Mouse (Mus musculus) heart, embryonic 10.5 days (tissue): ENCODE data around the gene Tmem119. TPM values are rescaled to one million over a fixed set of nuclear protein-coding genes. Genes with fewer than 3 reads are reported as not detected.
"Not testable (repeated sequence)": the region's sequence is repeated elsewhere in the genome, so short reads cannot be mapped to it uniquely, and the experiment has no call there.

Experiments
- DNase-seq: peaks from one replicate; pipeline ENCODE4 v3.0.0-alpha.2; 2017; ENCODE audit warnings: low spot score
- H3K27ac ChIP-seq: fragments of 300-500 bp; sonication (generic); 2 replicates; pipeline ENCODE4 v1.5.1; 2016; ENCODE audit warnings: mild to moderate bottlenecking
- H3K27me3 ChIP-seq: fragments of 300-500 bp; sonication (generic); 2 replicates; pipeline ENCODE4 v1.6.1; 2016; ENCODE audit warnings: mild to moderate bottlenecking; ENCODE audit not compliant: poor library complexity, insufficient read depth, severe bottlenecking
- H3K36me3 ChIP-seq: fragments of 300-500 bp; sonication (generic); 2 replicates; pipeline ENCODE4 v1.6.1; 2016; ENCODE audit warnings: mild to moderate bottlenecking, moderate library complexity
- H3K4me1 ChIP-seq: fragments of 300-500 bp; sonication (generic); 2 replicates; pipeline ENCODE4 v1.6.1; 2016; ENCODE audit warnings: mild to moderate bottlenecking
- H3K4me3 ChIP-seq: fragments of 300-500 bp; sonication (generic); 2 replicates; pipeline ENCODE4 v1.5.1; 2016; ENCODE audit warnings: mild to moderate bottlenecking, moderate library complexity
- H3K9me3 ChIP-seq: fragments of 300-500 bp; sonication (generic); 2 replicates; pipeline ENCODE4 v1.6.1; 2016; ENCODE audit warnings: mild to moderate bottlenecking, moderate library complexity
- WGBS: fragments of 180-500 bp; shearing (Covaris S2); methylation state at CpG from one replicate; pipeline ENCODE4 v1.1.7; 2016; 5-methylcytosine and 5-hydroxymethylcytosine counted together
- polyA plus RNA-seq: library from polyadenylated mRNA; unstranded; fragments of >200 nt; fragmentation: Nextera tagmentation; extraction: Ambion mirVana; gene quantifications from 2 replicates; pipeline ENCODE4 v1.2.1, GENCODE M21; 2016

The Tmem119 gene
- polyA plus RNA-seq, 1 experiment from 2014 or later: 42.1 TPM

GRCm38 (mm10) chr5:113813608-113814007 is 13.3 kb upstream of the Tmem119 start:
- H3K4me3 ChIP-seq: no peak overlapping the region
- no peaks in the 10 kb centered on the region for H3K9me3 ChIP-seq
- no peak for DNase-seq
- H3K4me1 ChIP-seq: peaks cover 22% of the 10 kb centered on the region; the same call in 1 of the 2 replicates
- H3K27ac ChIP-seq: no peak overlapping the region
- H3K27me3 ChIP-seq: peaks cover 18% of the 10 kb centered on the region
- WGBS: 20% methylated on average over 9 of the region's 9 CpGs
- H3K36me3 ChIP-seq: no peaks in the 10 kb centered on the region

DNA sequence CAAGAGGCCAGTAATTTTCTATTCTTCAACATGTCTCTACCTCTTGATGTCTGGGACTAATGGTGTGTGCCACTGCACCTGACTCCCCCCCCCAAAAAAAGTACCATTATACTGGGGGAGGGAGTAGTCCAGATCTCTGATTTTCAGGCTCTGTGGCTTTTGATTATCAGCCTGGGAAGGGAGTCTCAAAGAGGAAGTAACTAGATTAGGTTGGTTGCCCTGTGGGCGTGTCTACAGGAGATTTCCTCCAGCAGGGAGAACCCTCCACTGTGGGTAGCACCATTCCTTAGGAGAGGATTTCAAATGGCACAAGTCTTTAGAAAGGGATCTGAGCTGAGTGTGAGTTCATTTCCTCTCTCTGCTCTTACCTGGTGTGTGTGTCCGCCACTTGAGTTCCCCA is 12.3 kb upstream of the Tmem119 start:
- H3K36me3 ChIP-seq: no peaks in the 10 kb centered on the region
- 81% methylated on average over 2 of the region's 2 CpGs for WGBS
- no peaks in the 10 kb centered on the region for H3K9me3 ChIP-seq
- H3K27ac ChIP-seq: no peak overlapping the region
- H3K4me1 ChIP-seq: peaks cover 31% of the 10 kb centered on the region
- no peak overlapping the region for H3K4me3 ChIP-seq
- DNase-seq: no peak
- peaks cover 16% of the 10 kb centered on the region for H3K27me3 ChIP-seq

DNA sequence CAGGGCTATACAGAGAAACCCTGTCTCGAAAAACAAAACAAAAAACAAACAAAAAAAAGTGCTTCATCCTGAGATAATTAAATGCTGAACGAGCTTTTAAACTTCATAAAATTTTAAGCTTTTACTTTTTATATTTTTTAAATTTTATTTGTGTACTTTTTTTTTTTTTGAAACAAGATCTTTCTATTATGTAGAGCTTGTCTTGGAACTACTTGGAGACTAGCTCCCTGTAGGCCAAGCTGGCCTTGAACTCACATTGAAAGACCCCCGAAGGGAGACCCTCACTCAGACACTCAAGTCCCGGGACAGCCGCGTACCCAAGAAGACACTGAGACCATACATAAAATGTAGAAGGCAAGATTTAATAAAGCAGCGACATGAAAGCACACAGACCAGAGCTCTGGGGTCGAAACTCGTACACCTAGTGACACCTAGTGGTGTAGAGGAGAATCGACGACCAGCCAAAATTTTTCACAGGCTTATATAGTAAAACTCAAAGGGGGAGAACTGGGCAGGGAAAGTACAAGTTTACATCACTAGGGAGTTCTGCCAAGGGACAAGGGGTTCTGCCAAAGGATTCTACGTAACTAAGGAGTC is 11.6 kb upstream of the Tmem119 start:
- Histone ChIP-seq H3K4me1 (peaks cover 33% of the 10 kb centered on the region), H3K27me3 (peaks cover 19% of the 10 kb centered on the region)
- not testable (repeated sequence) for DNase-seq, H3K36me3 ChIP-seq, H3K27ac ChIP-seq, H3K9me3 ChIP-seq, H3K4me3 ChIP-seq
- 20% methylated on average over 11 of the region's 12 CpGs for WGBS

- Histone ChIP-seq H3K27ac (no peak overlapping the region), H3K9me3 (no peaks in the 10 kb centered on the region)
- 87% methylated on average over 4 of the region's 4 CpGs for WGBS
Measured at GRCm38 (mm10) chr5:113810111-113810510, 9.8 kb upstream of the Tmem119 start.

DNA sequence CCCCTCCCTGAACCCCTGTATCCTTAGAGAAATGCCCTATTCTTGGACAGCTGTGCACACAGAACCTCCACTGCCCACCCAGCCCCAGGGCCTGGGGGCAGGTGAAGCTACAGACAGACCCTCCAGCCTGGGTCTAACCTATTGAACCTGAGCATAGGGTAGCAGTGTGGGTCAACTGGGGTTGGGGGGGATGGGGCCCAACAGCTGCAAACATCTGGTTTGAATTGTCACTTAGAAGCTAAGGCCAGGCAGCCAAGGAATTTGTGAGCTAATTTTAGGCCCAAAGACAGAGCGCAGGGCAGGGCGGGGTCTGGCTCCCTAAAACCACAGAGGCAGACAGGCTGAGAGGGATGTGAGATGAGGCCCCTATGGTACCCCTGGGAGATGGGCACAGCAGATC is 7.9 kb upstream of the Tmem119 start:
- peaks cover 14% of the 10 kb centered on the region for H3K4me1 ChIP-seq
- WGBS: 26% methylated on average over 2 of the region's 2 CpGs
- no peak for DNase-seq

More at GRCm38 (mm10) chr5:113810111-113810510, 9.8 kb upstream of the Tmem119 start:
- H3K36me3 ChIP-seq: no peaks in the 10 kb centered on the region
- no peak overlapping the region for H3K4me3 ChIP-seq
- DNase-seq: no peak
- H3K27me3 ChIP-seq: peaks cover 16% of the 10 kb centered on the region
- H3K4me1 ChIP-seq: peaks cover 25% of the 10 kb centered on the region

DNA sequence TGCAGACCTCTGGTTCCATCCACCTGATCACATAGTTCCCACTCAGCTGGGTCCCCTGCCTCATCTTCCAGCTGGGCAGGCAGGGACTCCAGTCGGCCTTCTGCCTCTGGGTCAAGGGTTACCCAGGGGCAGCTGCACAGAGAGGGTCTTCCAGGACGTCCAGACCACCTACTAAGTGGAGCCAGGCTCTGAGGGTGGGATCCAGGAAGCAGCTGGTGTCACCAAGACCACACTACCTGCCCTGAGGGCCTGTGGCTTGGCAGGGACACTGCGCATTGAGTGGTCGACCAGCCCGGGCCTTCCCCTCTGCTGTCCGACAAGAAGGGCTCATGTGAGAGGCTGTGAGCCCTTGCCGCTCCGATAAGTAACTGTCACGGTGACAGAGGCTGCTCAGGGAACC is 7.4 kb upstream of the Tmem119 start:
- peak overlapping the region; percentile 57; the same call in 1 of the 2 replicates for H3K27ac ChIP-seq
- 38% methylated on average over 9 of the region's 9 CpGs for WGBS
- no peak for DNase-seq
- no peak overlapping the region for H3K4me3 ChIP-seq
- no peaks in the 10 kb centered on the region for H3K9me3 ChIP-seq
- H3K36me3 ChIP-seq: no peaks in the 10 kb centered on the region
- H3K27me3 ChIP-seq: peaks cover 3% of the 10 kb centered on the region; the same call in 1 of the 2 replicates
- peaks cover 14% of the 10 kb centered on the region for H3K4me1 ChIP-seq

More for the DNA sequence above, 7.9 kb upstream of the Tmem119 start:
- Histone ChIP-seq H3K36me3 (no peaks in the 10 kb centered on the region), H3K9me3 (no peaks in the 10 kb centered on the region), H3K27ac (peak overlapping the region; percentile 57; the same call in 1 of the 2 replicates), H3K27me3 (peaks cover 3% of the 10 kb centered on the region; the same call in 1 of the 2 replicates), H3K4me3 (no peak overlapping the region)

- peaks cover 3% of the 10 kb centered on the region; the same call in 1 of the 2 replicates for H3K27me3 ChIP-seq
- H3K9me3 ChIP-seq: no peaks in the 10 kb centered on the region
- peak overlapping the region; percentile 0; the same call in 1 of the 2 replicates for H3K27ac ChIP-seq
- WGBS: 28% methylated on average over 10 of the region's 10 CpGs
- no peak overlapping the region for H3K4me3 ChIP-seq
- no peaks in the 10 kb centered on the region for H3K36me3 ChIP-seq
- DNase-seq: no peak
- peaks cover 14% of the 10 kb centered on the region for H3K4me1 ChIP-seq
Measured at GRCm38 (mm10) chr5:113806414-113806813, 6.1 kb upstream of the Tmem119 start.

GRCm38 (mm10) chr5:113805301-113805700 is 5.0 kb upstream of the Tmem119 start:
- H3K36me3 ChIP-seq: no peaks in the 10 kb centered on the region
- no peak overlapping the region for H3K4me3 ChIP-seq
- no peaks in the 10 kb centered on the region for H3K9me3 ChIP-seq
- H3K27ac ChIP-seq: no peak overlapping the region
- DNase-seq: no peak
- H3K4me1 ChIP-seq: peaks cover 20% of the 10 kb centered on the region
- WGBS: 86% methylated on average over 9 of the region's 9 CpGs
- H3K27me3 ChIP-seq: peaks cover 3% of the 10 kb centered on the region; the same call in 1 of the 2 replicates

GRCm38 (mm10) chr5:113804395-113804966 is 4.2 kb upstream of the Tmem119 start:
- Histone ChIP-seq H3K27me3 (peaks cover 5% of the 10 kb centered on the region; the same call in 1 of the 2 replicates), H3K4me3 (no peak overlapping the region), H3K36me3 (no peaks in the 10 kb centered on the region), H3K9me3 (no peaks in the 10 kb centered on the region), H3K27ac (no peak overlapping the region), H3K4me1 (peaks cover 27% of the 10 kb centered on the region)
- DNase-seq: no peak
- WGBS: 51% methylated on average over 7 of the region's 7 CpGs

GRCm38 (mm10) chr5:113799691-113800090 is 625 bp downstream of the Tmem119 start:
- Histone ChIP-seq H3K9me3 (no peaks in the 10 kb centered on the region), H3K27ac (peak overlapping the region; percentile 78), H3K4me3 (peak overlapping the region; percentile 51), H3K4me1 (peaks cover 38% of the 10 kb centered on the region), H3K27me3 (peaks cover 41% of the 10 kb centered on the region), H3K36me3 (peaks cover 7% of the 10 kb centered on the region)
- WGBS: 36% methylated on average over 5 of the region's 5 CpGs
- DNase-seq: no peak

GRCm38 (mm10) chr5:113798525-113798924 is 1.8 kb downstream of the Tmem119 start:
- DNase-seq: no peak
- 80% methylated on average over 9 of the region's 9 CpGs for WGBS
- Histone ChIP-seq H3K36me3 (peaks cover 13% of the 10 kb centered on the region), H3K27ac (no peak overlapping the region), H3K4me3 (no peak overlapping the region), H3K27me3 (peaks cover 48% of the 10 kb centered on the region), H3K4me1 (peaks cover 38% of the 10 kb centered on the region), H3K9me3 (no peaks in the 10 kb centered on the region)

DNA sequence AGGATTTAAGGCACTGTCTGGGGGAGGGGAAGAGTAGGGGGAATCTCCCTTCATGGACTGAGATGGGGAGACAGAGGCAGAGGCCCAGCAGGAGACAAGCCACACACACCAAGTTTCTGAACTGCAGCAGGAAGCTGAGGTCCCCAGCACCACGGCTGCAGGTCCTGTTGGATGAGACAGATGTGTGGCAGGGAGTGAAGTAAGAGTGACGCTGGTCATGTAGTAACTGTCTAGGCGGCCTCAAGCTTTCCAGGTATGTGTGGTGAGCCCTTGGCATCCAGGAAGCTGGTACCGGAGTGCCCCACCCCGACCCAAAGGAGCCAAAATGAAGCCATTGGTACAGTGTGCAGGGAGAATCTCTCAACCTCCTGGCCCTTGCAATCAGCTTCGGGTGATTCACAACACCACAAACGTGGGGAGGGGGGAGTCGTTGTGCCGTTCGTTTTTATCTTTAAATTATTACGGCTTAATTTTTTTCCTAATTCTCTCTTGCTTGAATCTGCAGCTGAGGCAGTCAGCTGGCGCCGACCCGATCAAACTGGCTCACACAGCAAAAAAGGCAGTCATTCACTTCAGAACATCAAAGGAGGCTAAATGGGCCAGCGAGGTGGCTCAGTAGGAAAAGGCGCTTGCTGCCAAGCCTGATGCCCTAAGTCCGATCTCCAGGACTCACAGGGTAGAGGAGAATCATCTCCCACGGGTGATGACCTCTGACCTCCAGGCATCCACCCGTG is 3.0 kb downstream of the Tmem119 start:
- Histone ChIP-seq H3K27me3 (peaks cover 52% of the 10 kb centered on the region), H3K27ac (peak overlapping the region; percentile 84), H3K4me3 (peak overlapping the region; percentile 43), H3K4me1 (peaks cover 46% of the 10 kb centered on the region), H3K9me3 (no peaks in the 10 kb centered on the region), H3K36me3 (peaks cover 15% of the 10 kb centered on the region)
- DNase-seq: no peak
- 13% methylated on average over 19 of the region's 19 CpGs for WGBS
